Mouse (Mus musculus) lung, adult 2 months (tissue): ENCODE data around the gene Zfyve21.

Source experiments
- CTCF ChIP-seq: fragments of 200-500 bp; IDR thresholded peaks from 2 replicates; pipeline ENCODE4 v1.5.1; 2011; ENCODE audit warnings: mild to moderate bottlenecking, low read length, control low read depth; ENCODE audit not compliant: insufficient read depth
- POLR2A ChIP-seq: fragments of 200-500 bp; IDR thresholded peaks from 2 replicates; pipeline ENCODE4 v1.6.1; 2011; ENCODE audit warnings: low read depth, mild to moderate bottlenecking, control low read depth, low read length, borderline replicate concordance; ENCODE audit errors: extremely low read depth

GRCm38 (mm10) chr12:111848300-111848798, 34.4 kb downstream of the Zfyve21 start:
- TF ChIP-seq POLR2A (no peak), CTCF (no peak)
